Mouse (Mus musculus) lung, embryonic 15.5 days (tissue): ENCODE data around the gene Sec22b. TPM values are rescaled to one million over a fixed set of nuclear protein-coding genes. Genes with fewer than 3 reads are reported as not detected.

Experiments
- ATAC-seq: fragments of 200-750 bp; cut with Nextera tagmentation; 2 replicates; pipeline ENCODE4 v1.8.0; 2017; ENCODE audit warnings: moderate number of reproducible peaks, borderline replicate concordance; ENCODE audit not compliant: low FRiP score, low TSS enrichment; ENCODE audit errors: extremely low read depth
- H3K27ac ChIP-seq: fragments of 300-500 bp; sonication (generic); 2 replicates; pipeline ENCODE4 v1.5.1; 2015; ENCODE audit warnings: moderate library complexity, mild to moderate bottlenecking, inconsistent platforms
- H3K27me3 ChIP-seq: fragments of 300-500 bp; sonication (generic); 2 replicates; pipeline ENCODE4 v1.6.1; 2015; ENCODE audit warnings: inconsistent platforms
- H3K36me3 ChIP-seq: fragments of 300-500 bp; sonication (generic); 2 replicates; pipeline ENCODE4 v1.6.1; 2015; ENCODE audit warnings: inconsistent platforms
- H3K4me1 ChIP-seq: fragments of 300-500 bp; sonication (generic); 2 replicates; pipeline ENCODE4 v1.6.1; 2015; ENCODE audit warnings: inconsistent platforms
- H3K4me2 ChIP-seq: fragments of 300-500 bp; sonication (generic); 2 replicates; pipeline ENCODE4 v1.6.1; 2015; ENCODE audit warnings: inconsistent platforms, mild to moderate bottlenecking, moderate library complexity
- H3K4me3 ChIP-seq: fragments of 300-500 bp; sonication (generic); 2 replicates; pipeline ENCODE4 v1.5.1; 2015; ENCODE audit warnings: mild to moderate bottlenecking, inconsistent platforms
- H3K9ac ChIP-seq: fragments of 300-500 bp; sonication (generic); 2 replicates; pipeline ENCODE4 v1.6.1; 2015; ENCODE audit warnings: inconsistent platforms
- H3K9me3 ChIP-seq: fragments of 300-500 bp; sonication (generic); 2 replicates; pipeline ENCODE4 v1.6.1; 2016; ENCODE audit warnings: inconsistent platforms
- WGBS: fragments of 180-500 bp; shearing (Covaris S2); methylation state at CpG from one replicate; pipeline ENCODE4 v1.1.7; 2015; 5-methylcytosine and 5-hydroxymethylcytosine counted together
- polyA plus RNA-seq: library from polyadenylated mRNA; unstranded; fragments of >200 nt; fragmentation: Nextera tagmentation; extraction: Ambion mirVana; gene quantifications from 2 replicates; pipeline ENCODE4 v1.2.1, GENCODE M21; 2015

Gene Sec22b
- polyA plus RNA-seq, 1 experiment from 2014 or later, result 157 TPM

DNA sequence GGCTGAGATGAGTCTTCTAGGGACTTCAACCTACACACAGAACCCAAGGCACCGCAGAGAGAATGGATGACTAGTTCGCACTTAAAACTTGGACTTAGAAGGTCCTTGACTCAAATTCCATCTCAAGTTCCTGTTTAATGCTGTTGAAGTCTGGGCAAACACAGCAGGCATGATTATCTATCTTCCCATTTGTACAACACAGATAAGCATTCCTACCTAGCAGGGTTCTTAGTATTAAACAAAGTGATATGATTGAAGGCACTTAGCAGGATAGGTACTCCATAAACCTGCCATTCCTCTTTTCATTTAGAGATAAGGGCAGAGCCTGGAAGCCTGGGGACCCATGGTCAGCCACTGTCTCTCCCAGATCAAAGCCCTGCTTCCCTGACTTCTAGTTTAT lies 67.2 kb downstream of the Sec22b start:
- Histone ChIP-seq H3K9ac (no peak overlapping the region), H3K27ac (no peak overlapping the region), H3K27me3 (no peaks in the 10 kb centered on the region), H3K36me3 (no peaks in the 10 kb centered on the region), H3K4me2 (no peak overlapping the region), H3K4me3 (no peak overlapping the region), H3K4me1 (peaks cover 48% of the 10 kb centered on the region), H3K9me3 (no peaks in the 10 kb centered on the region)
- 57% methylated on average over 2 of the region's 2 CpGs for WGBS
- no peak for ATAC-seq

DNA sequence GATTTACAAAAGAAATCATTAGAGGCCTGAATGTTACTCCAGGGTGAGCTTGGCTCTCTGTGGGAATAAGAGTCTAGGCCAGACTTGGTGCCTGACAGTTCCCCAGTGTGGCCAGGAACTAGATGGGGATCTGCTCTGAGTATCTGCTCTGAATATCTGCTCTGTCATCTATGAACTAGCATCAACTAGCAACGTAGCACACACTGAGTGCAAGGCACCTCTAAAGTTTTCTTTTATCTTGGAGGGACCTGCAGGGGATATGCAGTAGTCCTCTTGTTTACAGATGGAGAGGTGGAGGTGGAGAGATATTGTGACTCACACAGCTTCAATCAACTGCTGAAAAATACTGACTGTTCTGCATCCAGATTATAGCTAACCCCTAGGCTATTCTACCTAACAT lies 68.0 kb downstream of the Sec22b start:
- H3K9me3 ChIP-seq, result no peaks in the 10 kb centered on the region
- H3K4me3 ChIP-seq, result no peak overlapping the region
- H3K4me1 ChIP-seq, result peaks cover 55% of the 10 kb centered on the region
- WGBS, result 57% methylated on average over 1 of the region's 1 CpGs
- no peaks in the 10 kb centered on the region for H3K27me3 ChIP-seq
- no peak overlapping the region for H3K27ac ChIP-seq
- ATAC-seq, result no peak
- no peak overlapping the region for H3K4me2 ChIP-seq
- no peak overlapping the region for H3K9ac ChIP-seq
- H3K36me3 ChIP-seq, result no peaks in the 10 kb centered on the region

DNA sequence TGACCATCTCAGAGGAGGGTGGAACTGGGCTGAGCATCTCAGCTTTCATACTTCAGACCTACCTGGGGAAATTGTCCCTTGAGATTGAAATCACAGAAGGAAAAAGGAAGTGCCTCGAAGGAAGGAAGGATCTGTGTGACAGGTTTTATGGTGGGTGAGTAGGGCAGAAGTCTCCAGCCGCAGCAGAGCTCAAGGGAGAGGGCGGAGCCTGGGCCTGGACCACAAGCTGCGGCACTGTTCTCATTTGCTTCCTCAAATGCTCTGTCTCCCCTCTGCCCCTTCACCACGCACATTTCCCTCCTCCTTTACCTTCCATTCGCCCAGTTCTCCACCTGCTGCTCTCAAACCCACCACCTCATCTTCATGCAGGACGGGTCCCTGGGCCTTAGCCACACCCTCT lies 70.1 kb downstream of the Sec22b start:
- no peaks in the 10 kb centered on the region for H3K9me3 ChIP-seq
- ATAC-seq, result no peak
- peaks cover 60% of the 10 kb centered on the region for H3K4me1 ChIP-seq
- H3K4me2 ChIP-seq, result no peak overlapping the region
- H3K9ac ChIP-seq, result no peak overlapping the region
- H3K36me3 ChIP-seq, result no peaks in the 10 kb centered on the region
- H3K27me3 ChIP-seq, result no peaks in the 10 kb centered on the region
- WGBS, result 34% methylated on average over 7 of the region's 7 CpGs
- H3K4me3 ChIP-seq, result no peak overlapping the region
- peak overlapping the region; percentile 54 for H3K27ac ChIP-seq

DNA sequence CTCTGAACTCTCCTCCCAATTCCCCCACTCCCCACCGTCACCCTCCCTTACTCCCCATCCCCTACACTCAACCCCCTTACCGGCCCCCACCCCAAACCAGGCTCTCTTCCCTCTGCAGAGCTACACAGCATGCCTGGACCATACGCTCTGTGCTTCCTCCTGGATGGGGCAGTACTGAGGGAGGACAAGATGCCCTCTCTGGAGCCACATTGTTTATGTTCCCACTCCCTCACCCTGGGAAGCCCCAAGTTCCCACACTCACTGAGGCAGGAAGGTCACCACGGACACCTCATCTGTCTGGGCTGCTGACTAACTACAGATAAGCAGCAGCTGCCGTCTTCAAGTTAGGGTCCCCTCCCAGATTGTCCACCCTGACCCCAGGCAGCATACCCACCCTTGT lies 71.2 kb downstream of the Sec22b start:
- no peak overlapping the region for H3K4me3 ChIP-seq
- no peak overlapping the region for H3K4me2 ChIP-seq
- no peaks in the 10 kb centered on the region for H3K27me3 ChIP-seq
- H3K9me3 ChIP-seq, result no peaks in the 10 kb centered on the region
- no peaks in the 10 kb centered on the region for H3K36me3 ChIP-seq
- peak; percentile 75 for ATAC-seq
- WGBS, result 29% methylated on average over 5 of the region's 5 CpGs
- peaks cover 69% of the 10 kb centered on the region for H3K4me1 ChIP-seq
- no peak overlapping the region for H3K9ac ChIP-seq
- peak overlapping the region; percentile 54 for H3K27ac ChIP-seq

DNA sequence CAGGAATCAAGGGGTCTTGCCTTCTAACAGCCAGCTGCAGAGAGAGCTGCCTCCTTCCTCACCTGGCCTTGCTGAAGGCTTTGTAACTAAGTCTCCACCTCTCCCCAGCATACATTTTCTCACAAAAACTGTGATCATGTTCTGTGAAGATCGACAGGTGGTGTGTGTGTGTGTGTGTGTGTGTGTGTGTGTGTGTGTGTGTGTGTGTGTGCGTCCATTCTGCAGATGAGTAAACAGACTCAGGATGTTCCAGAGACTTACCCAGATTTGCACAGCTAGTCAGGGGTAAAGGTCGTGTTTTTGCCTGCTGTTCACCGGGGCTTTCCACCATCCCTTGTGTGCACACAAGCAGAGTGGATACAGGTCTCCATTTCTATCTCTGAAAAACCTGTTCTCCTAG lies 71.7 kb downstream of the Sec22b start:
- Histone ChIP-seq H3K4me1 (peaks cover 66% of the 10 kb centered on the region), H3K27ac (peak overlapping the region; percentile 54), H3K9ac (no peak overlapping the region), H3K36me3 (no peaks in the 10 kb centered on the region), H3K9me3 (no peaks in the 10 kb centered on the region), H3K4me3 (no peak overlapping the region), H3K27me3 (no peaks in the 10 kb centered on the region), H3K4me2 (no peak overlapping the region)
- 42% methylated on average over 4 of the region's 4 CpGs for WGBS
- ATAC-seq, result no peak

Other genes with a start within 250 kb of the Sec22b start
- 4.9 and 5.1 TPM in 2 replicates for gene Prkab2, start 243.0 kb upstream of the Sec22b start, polyA plus RNA-seq
- gene Gm17651, start 226.5 kb upstream of the Sec22b start, polyA plus RNA-seq, result not detected in 2 replicates
- 16.4 and 18.3 TPM in 2 replicates for gene Pde4dip, start 12.5 kb upstream of the Sec22b start, polyA plus RNA-seq
- 33.4 and 35.1 TPM in 2 replicates for gene Notch2, start 112.3 kb downstream of the Sec22b start, polyA plus RNA-seq